In the genomic region with DNA sequence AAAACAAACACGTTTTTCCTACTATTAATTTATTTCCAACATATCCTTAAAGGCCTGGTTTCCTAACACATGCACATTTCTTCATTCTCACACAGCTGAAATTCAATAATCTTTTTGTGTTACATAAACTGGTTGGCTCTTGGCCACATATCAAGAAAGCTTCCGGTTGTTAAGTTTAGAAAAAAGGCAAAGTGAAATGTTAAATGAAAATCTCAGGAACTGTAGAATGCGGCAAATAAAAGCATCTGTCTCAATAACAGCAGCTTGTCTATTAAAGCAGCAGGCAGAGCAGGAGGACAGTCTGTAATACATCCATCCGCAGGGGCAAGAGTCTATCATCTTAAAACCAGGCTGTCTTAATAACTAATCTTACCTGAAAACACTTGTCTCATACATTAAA, we compare ENCODE assay signal across 9 mouse cellular contexts. TPM values are rescaled to one million over a fixed set of nuclear protein-coding genes. Genes with fewer than 3 reads are reported as not detected.
DNase-seq lines count a peak whose midpoint lies in the region; ATAC-seq and TF ChIP-seq lines count a peak whose summit lies in the region.
"Had no signal": no experiment of that assay in that cellular context is flagged by ENCODE, and none has a peak within 500 bp of the region (broad histone marks: within the 10 kb centered on the region; RNA-seq: fewer than 3 reads in every experiment).

No protein-coding gene starts in this region.

- peak overlapping the region; percentile 97 for H3K9ac ChIP-seq in lung, embryonic 14.5 days
- no peak overlapping the region for H3K9ac ChIP-seq in embryonic facial prominence, embryonic 11.5 days (replicated peaks; ENCODE audit: low read length)
- H3K9ac ChIP-seq in intestine, embryonic 15.5 days: peak overlapping the region; percentile 99; the same call in 1 of the 2 replicates
- peak overlapping the region; percentile 92 for H3K9ac ChIP-seq in neural tube, embryonic 13.5 days

- peaks cover 22% of the 10 kb centered on the region for H3K36me3 ChIP-seq in lung, embryonic 14.5 days (ENCODE audit: insufficient read depth)
- H3K36me3 ChIP-seq in embryonic facial prominence, embryonic 11.5 days (replicated peaks; ENCODE audit: control insufficient read depth, insufficient read depth, low read depth, low read length): peaks cover 3% of the 10 kb centered on the region
- 0 out of 2 replicates have a peak, but pooled peaks cover 6% of the 10 kb centered on the region for H3K36me3 ChIP-seq in intestine, embryonic 15.5 days
- H3K36me3 ChIP-seq in neural tube, embryonic 13.5 days: peaks cover 21% of the 10 kb centered on the region

- no peak overlapping the region for H3K27ac ChIP-seq in lung, embryonic 14.5 days (ENCODE audit: low read depth)
- no peak overlapping the region for H3K27ac ChIP-seq in embryonic facial prominence, embryonic 11.5 days (replicated peaks; ENCODE audit: low read depth, low read length)
- no peak overlapping the region for H3K27ac ChIP-seq in intestine, embryonic 15.5 days
- H3K27ac ChIP-seq in neural tube, embryonic 13.5 days (replicated peaks): no peak overlapping the region

- H3K27me3 ChIP-seq in lung, embryonic 14.5 days (ENCODE audit: insufficient read depth, low read length): no peaks in the 10 kb centered on the region
- no peaks in the 10 kb centered on the region for H3K27me3 ChIP-seq in embryonic facial prominence, embryonic 11.5 days (ENCODE audit: control insufficient read depth, insufficient read depth, low read length)
- no peaks in the 10 kb centered on the region for H3K27me3 ChIP-seq in intestine, embryonic 15.5 days (replicated peaks)
- no peaks in the 10 kb centered on the region for H3K27me3 ChIP-seq in neural tube, embryonic 13.5 days

- WGBS in lung, embryonic 14.5 days: 39% methylated on average over 4 of the region's 4 CpGs
- 67% methylated on average over 4 of the region's 4 CpGs for WGBS in embryonic facial prominence, embryonic 11.5 days
- 38% methylated on average over 4 of the region's 4 CpGs for WGBS in intestine, embryonic 15.5 days
- WGBS in neural tube, embryonic 13.5 days: 74% methylated on average over 4 of the region's 4 CpGs

- H3K9me3 ChIP-seq in lung, embryonic 14.5 days (ENCODE audit: low read depth, low read length): no peaks in the 10 kb centered on the region
- H3K9me3 ChIP-seq in embryonic facial prominence, embryonic 11.5 days (replicated peaks; ENCODE audit: control insufficient read depth, low read length): no peaks in the 10 kb centered on the region
- H3K9me3 ChIP-seq in intestine, embryonic 15.5 days: no peaks in the 10 kb centered on the region
- no peaks in the 10 kb centered on the region for H3K9me3 ChIP-seq in neural tube, embryonic 13.5 days

- H3K4me2 ChIP-seq in lung, embryonic 14.5 days: peak overlapping the region; percentile 88
- H3K4me2 ChIP-seq in embryonic facial prominence, embryonic 11.5 days (ENCODE audit: low read depth, low read length): peak overlapping the region; percentile 39
- peak overlapping the region; percentile 59 for H3K4me2 ChIP-seq in intestine, embryonic 15.5 days (replicated peaks)
- H3K4me2 ChIP-seq in neural tube, embryonic 13.5 days: peak overlapping the region; percentile 85

- DNase-seq in lung, embryonic 14.5 days: peak; percentile 40
- no peak for DNase-seq in lung, postnatal 10 days
- DNase-seq in embryonic facial prominence, embryonic 11.5 days (ENCODE audit: low spot score): no peak
- DNase-seq in urinary bladder, postnatal 4 days (ENCODE audit: low spot score in 2 of 2): no peak
- no peak for DNase-seq in frontal cortex, postnatal 25 days (ENCODE audit: low spot score in 2 of 2)
- DNase-seq: retina, postnatal 1 day had no signal

- ATAC-seq in lung, embryonic 14.5 days (ENCODE audit: insufficient read depth): no peak
- ATAC-seq in embryonic facial prominence, embryonic 11.5 days (replicated peaks; ENCODE audit: insufficient number of reproducible peaks, low FRiP score, low TSS enrichment, low read depth): no peak
- ATAC-seq in intestine, embryonic 15.5 days: no peak
- ATAC-seq in neural tube, embryonic 13.5 days (ENCODE audit: low read depth): no peak
- ATAC-seq in granulocyte monocyte progenitor cell, adult 5-6 weeks (replicated peaks; ENCODE audit: poor library complexity, severe bottlenecking): no peak

- H3K4me1 ChIP-seq in lung, embryonic 14.5 days (ENCODE audit: insufficient read depth): peaks cover 5% of the 10 kb centered on the region; the same call in 1 of the 2 replicates
- no peaks in the 10 kb centered on the region for H3K4me1 ChIP-seq in embryonic facial prominence, embryonic 11.5 days (ENCODE audit: control insufficient read depth, insufficient read depth, low read length)
- no peaks in the 10 kb centered on the region for H3K4me1 ChIP-seq in intestine, embryonic 15.5 days (replicated peaks)
- H3K4me1 ChIP-seq in neural tube, embryonic 13.5 days (replicated peaks): peaks cover 30% of the 10 kb centered on the region

- peak overlapping the region; percentile 93 for H3K4me3 ChIP-seq in lung, embryonic 14.5 days (ENCODE audit: low read depth, low read length)
- H3K4me3 ChIP-seq in embryonic facial prominence, embryonic 11.5 days (ENCODE audit: low read depth, low read length): peak overlapping the region; percentile 70
- H3K4me3 ChIP-seq in intestine, embryonic 15.5 days (replicated peaks): peak overlapping the region; percentile 95
- peak overlapping the region; percentile 96 for H3K4me3 ChIP-seq in neural tube, embryonic 13.5 days

- no peak for TF ChIP-seq CTCF in lung, embryonic 14.5 days (IDR thresholded peaks at IDR 0.05; ENCODE audit: low read depth)

RNA-seq across cellular contexts. Expression of a gene that starts 1.4 kb away (rescaled TPM):
- 61.4 and 62.1 TPM in 2 replicates for polyA plus RNA-seq in lung, embryonic 14.5 days (2014; fragmentation: Nextera tagmentation; extraction: Ambion mirVana)
- 68.2 and 70.3 TPM in 2 replicates for polyA plus RNA-seq in embryonic facial prominence, embryonic 11.5 days (2014; fragmentation: Nextera tagmentation; extraction: Ambion mirVana)
- polyA plus RNA-seq in intestine, embryonic 15.5 days (2015; fragmentation: Nextera tagmentation; extraction: Ambion mirVana): 51.7 and 58.4 TPM in 2 replicates
- polyA plus RNA-seq in neural tube, embryonic 13.5 days (2015; fragmentation: Nextera tagmentation; extraction: Ambion mirVana): 44.1 and 44.5 TPM in 2 replicates
- 99.7 and 127 TPM in 2 replicates for total RNA-seq in granulocyte monocyte progenitor cell, adult 5-6 weeks (2014; fragmentation: Nextera tagmentation)
- total RNA-seq in granulocyte monocyte progenitor cell, adult 5-6 weeks (2017): 99.8 and 121 TPM in 2 replicates

RNA-seq across cellular contexts. Expression of a gene that starts 1.4 kb away (rescaled TPM):
- 131 and 147 TPM in 2 replicates for polyA plus RNA-seq in lung, embryonic 14.5 days (2014; fragmentation: Nextera tagmentation; extraction: Ambion mirVana)
- 166 and 185 TPM in 2 replicates for polyA plus RNA-seq in embryonic facial prominence, embryonic 11.5 days (2014; fragmentation: Nextera tagmentation; extraction: Ambion mirVana)
- polyA plus RNA-seq in intestine, embryonic 15.5 days (2015; fragmentation: Nextera tagmentation; extraction: Ambion mirVana): 197 and 203 TPM in 2 replicates
- polyA plus RNA-seq in neural tube, embryonic 13.5 days (2015; fragmentation: Nextera tagmentation; extraction: Ambion mirVana): 81.1 and 89.5 TPM in 2 replicates
- total RNA-seq in granulocyte monocyte progenitor cell, adult 5-6 weeks (2014; fragmentation: Nextera tagmentation): 117 and 128 TPM in 2 replicates
- total RNA-seq in granulocyte monocyte progenitor cell, adult 5-6 weeks (2017): 140 and 165 TPM in 2 replicates

RNA-seq across cellular contexts. Expression of a gene that starts 52.2 kb away (rescaled TPM):
- 21.8 and 23.8 TPM in 2 replicates for polyA plus RNA-seq in lung, embryonic 14.5 days (2014; fragmentation: Nextera tagmentation; extraction: Ambion mirVana)
- 23.8 and 24.2 TPM in 2 replicates for polyA plus RNA-seq in embryonic facial prominence, embryonic 11.5 days (2014; fragmentation: Nextera tagmentation; extraction: Ambion mirVana)
- polyA plus RNA-seq in intestine, embryonic 15.5 days (2015; fragmentation: Nextera tagmentation; extraction: Ambion mirVana): 20.6 and 20.8 TPM in 2 replicates
- 21.5 and 25.2 TPM in 2 replicates for polyA plus RNA-seq in neural tube, embryonic 13.5 days (2015; fragmentation: Nextera tagmentation; extraction: Ambion mirVana)
- total RNA-seq in granulocyte monocyte progenitor cell, adult 5-6 weeks (2014; fragmentation: Nextera tagmentation): 80.8 and 97.3 TPM in 2 replicates
- 158 and 187 TPM in 2 replicates for total RNA-seq in granulocyte monocyte progenitor cell, adult 5-6 weeks (2017)
